Mouse (Mus musculus) hindbrain, embryonic 11.5 days (tissue): ENCODE data around the gene Unc45a. TPM values are rescaled to one million over a fixed set of nuclear protein-coding genes. Genes with fewer than 3 reads are reported as not detected.

Experiments used
- ATAC-seq: fragments of 200-750 bp; cut with Nextera tagmentation; 2 replicates; pipeline ENCODE4 v1.8.0; 2017; ENCODE audit warnings: mild to moderate bottlenecking, moderate TSS enrichment, moderate library complexity; ENCODE audit not compliant: low FRiP score
- DNase-seq: peaks from one replicate; pipeline ENCODE4 v3.0.0-alpha.2; 2015; ENCODE audit warnings: low spot score
- H3K27ac ChIP-seq: fragments of 300-500 bp; sonication (generic); 2 replicates; pipeline ENCODE4 v1.5.1; 2014; ENCODE audit warnings: mild to moderate bottlenecking, low read depth, low read length
- H3K27me3 ChIP-seq: fragments of 300-500 bp; sonication (generic); 2 replicates; pipeline ENCODE4 v1.6.1; 2014; ENCODE audit warnings: mild to moderate bottlenecking, low read length, moderate library complexity, mixed read lengths; ENCODE audit not compliant: control insufficient read depth, insufficient read depth
- H3K36me3 ChIP-seq: fragments of 300-500 bp; sonication (generic); 2 replicates; pipeline ENCODE4 v1.6.1; 2014; ENCODE audit warnings: mild to moderate bottlenecking, low read length, moderate library complexity, mixed read lengths; ENCODE audit not compliant: control insufficient read depth, insufficient read depth
- H3K4me1 ChIP-seq: fragments of 300-500 bp; sonication (generic); replicated peaks from 2 replicates; pipeline ENCODE4 v1.6.1; 2014; ENCODE audit warnings: low read length, mixed read lengths; ENCODE audit not compliant: control insufficient read depth, insufficient read depth
- H3K4me2 ChIP-seq: fragments of 300-500 bp; sonication (generic); replicated peaks from 2 replicates; pipeline ENCODE4 v1.6.1; 2014; ENCODE audit warnings: mild to moderate bottlenecking, low read depth, low read length
- H3K4me3 ChIP-seq: fragments of 300-500 bp; sonication (generic); 2 replicates; pipeline ENCODE4 v1.5.1; 2014; ENCODE audit warnings: low read depth, low read length
- H3K9ac ChIP-seq: fragments of 300-500 bp; sonication (generic); 2 replicates; pipeline ENCODE4 v1.6.1; 2014; ENCODE audit warnings: low read depth, low read length
- H3K9me3 ChIP-seq: fragments of 300-500 bp; sonication (generic); 2 replicates; pipeline ENCODE4 v1.6.1; 2016; ENCODE audit warnings: low read length; ENCODE audit not compliant: control insufficient read depth
- WGBS: fragments of 180-500 bp; shearing (Covaris S2); extraction: QIAGEN DNeasy Blood & Tissue Kit; methylation state at CpG from one replicate; pipeline ENCODE4 v1.1.7; 2014; 5-methylcytosine and 5-hydroxymethylcytosine counted together
- polyA plus RNA-seq: library from polyadenylated mRNA; unstranded; fragments of >200 nt; fragmentation: Nextera tagmentation; extraction: Ambion mirVana; gene quantifications from 2 replicates; pipeline ENCODE4 v1.2.1, GENCODE M21; 2014

Unc45a gene
- 23.4 and 30.4 TPM in 2 replicates for polyA plus RNA-seq

DNA sequence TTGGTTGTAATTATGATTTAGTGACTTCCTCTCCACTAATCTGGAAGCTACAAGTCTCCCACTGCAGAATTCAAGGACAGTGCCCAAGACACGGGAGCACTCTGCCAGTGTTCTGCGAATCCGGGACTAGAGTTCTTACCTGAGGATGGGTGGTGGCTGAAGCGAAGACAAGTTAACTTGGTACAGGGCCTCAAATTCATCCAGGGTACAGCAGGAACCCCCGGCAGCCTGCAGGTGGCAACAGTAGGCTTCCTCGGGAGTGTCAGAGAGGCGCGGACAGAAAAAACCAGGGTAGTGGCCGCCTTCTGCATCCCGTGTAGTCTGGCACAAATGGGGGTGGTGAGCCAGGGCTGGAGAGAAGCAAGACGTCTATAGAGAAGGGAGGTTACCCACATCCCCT, at the start of gene Unc45a:
TSS of gene Unc45a (minus strand) at position 213 of the 400 bp plus-strand sequence.
- Histone ChIP-seq H3K9ac (peak within 1 kb of the TSS; percentile 58), H3K27ac (peak within 1 kb of the TSS; percentile 74), H3K36me3 (no peaks in the 10 kb centered on the region), H3K4me3 (peak within 1 kb of the TSS; percentile 62), H3K9me3 (no peaks in the 10 kb centered on the region), H3K27me3 (no peaks in the 10 kb centered on the region), H3K4me1 (peaks cover 10% of the 10 kb centered on the region; the same call in 1 of the 2 replicates), H3K4me2 (peak within 1 kb of the TSS; percentile 84)
- 4% methylated on average over 11 of the region's 11 CpGs for WGBS
- DNase-seq (peak; percentile 78), ATAC-seq (peak; percentile 55)

DNA sequence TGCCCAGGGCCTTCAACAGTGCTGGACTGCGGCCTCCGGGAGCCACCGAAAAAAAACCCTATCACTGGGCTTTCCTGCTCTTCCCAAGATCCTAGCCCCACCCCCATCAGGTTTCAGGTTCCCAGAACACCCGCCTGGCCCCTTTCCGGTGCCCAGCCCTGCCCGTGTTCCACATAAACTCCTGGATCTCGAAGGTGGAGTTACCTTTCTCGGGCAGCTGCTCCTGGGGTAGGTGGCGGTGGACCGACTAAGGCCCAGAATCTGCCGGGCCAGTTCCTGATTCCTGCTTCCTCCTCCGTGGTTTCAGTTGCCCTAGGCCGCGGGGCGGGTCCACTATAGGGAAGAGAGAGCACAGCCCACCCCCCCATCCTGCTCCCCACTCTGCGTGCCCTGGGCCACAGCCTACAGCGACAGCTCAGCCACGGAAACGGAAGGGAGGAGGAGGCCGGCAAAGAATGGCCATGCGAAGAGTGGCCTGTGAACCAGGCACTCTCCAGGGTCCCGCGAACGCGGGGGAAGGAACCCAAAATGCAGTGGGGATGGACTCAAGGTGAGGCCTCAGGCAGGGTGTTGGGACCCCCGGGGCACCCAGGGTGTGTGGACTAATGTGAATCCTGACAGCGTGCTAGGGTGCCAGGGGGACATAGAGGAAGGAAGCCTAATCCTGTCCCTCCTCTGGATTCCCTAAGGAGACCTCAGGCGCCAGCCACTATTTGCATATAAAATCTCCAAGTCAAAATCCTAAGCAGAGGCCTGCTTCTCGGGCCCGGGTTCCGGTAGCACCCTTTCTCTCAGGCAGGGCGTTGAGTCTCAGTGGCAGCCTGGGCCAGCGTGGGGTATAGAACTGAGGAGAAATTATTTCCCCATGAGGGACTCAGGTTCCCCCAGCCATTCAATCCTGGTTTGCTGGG, 47.1 kb upstream of the Unc45a start, which contains the start of gene Fes:
TSS of gene Fes (minus strand) at position 314 of the 911 bp plus-strand sequence.
- Histone ChIP-seq H3K27ac (peak within 1 kb of the TSS; percentile 48; the same call in 1 of the 2 replicates), H3K4me1 (peaks cover 15% of the 10 kb centered on the region), H3K36me3 (no peaks in the 10 kb centered on the region), H3K4me3 (peak within 1 kb of the TSS; percentile 21), H3K4me2 (peak within 1 kb of the TSS; percentile 41), H3K27me3 (no peaks in the 10 kb centered on the region), H3K9ac (peak within 1 kb of the TSS; percentile 51), H3K9me3 (no peaks in the 10 kb centered on the region)
- WGBS = 8% methylated on average over 33 of the region's 33 CpGs
- peak; percentile 53; the same call in 1 of the 2 replicates for ATAC-seq
- DNase-seq = peak; percentile 67

DNA sequence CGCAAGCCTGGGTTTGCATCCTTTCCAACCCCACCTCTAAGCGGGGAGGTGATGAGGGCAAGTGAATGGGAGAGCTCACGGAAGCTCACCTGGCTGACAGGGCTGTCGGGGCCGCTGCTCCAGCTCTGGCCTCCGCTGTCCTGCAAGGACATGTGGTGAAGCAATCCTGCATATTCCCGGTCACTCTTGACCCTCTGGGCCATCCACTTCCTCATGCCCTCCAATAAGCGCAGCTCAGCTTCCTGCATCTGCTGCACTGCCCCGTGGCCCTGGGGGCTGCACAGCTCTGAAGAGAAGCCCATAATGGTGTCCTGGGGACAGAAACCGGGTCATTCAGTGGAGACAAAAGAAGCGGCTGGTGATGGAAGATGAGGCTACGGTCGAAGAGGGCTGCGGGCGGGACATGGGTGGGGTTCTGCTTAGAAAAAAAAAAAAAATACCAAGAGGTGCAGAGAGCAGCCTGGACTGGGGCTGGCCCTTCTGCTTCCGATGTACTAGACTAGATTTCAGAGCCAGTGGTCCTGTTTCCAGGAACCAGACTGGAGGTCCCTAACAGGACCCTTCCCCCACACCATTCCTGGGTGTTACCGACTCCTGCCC, 46.3 kb upstream of the Unc45a start:
- H3K9ac ChIP-seq = peak overlapping the region; percentile 51
- peaks cover 15% of the 10 kb centered on the region for H3K4me1 ChIP-seq
- DNase-seq (peak; percentile 47), ATAC-seq (no peak; the same call in 1 of the 2 replicates)
- no peaks in the 10 kb centered on the region for H3K36me3 ChIP-seq
- H3K9me3 ChIP-seq = no peaks in the 10 kb centered on the region
- H3K27ac ChIP-seq = peak overlapping the region; percentile 48; the same call in 1 of the 2 replicates
- H3K27me3 ChIP-seq = peaks cover 2% of the 10 kb centered on the region; the same call in 1 of the 2 replicates
- 20% methylated on average over 17 of the region's 17 CpGs for WGBS
- H3K4me2 ChIP-seq = peak overlapping the region; percentile 41
- peak overlapping the region; percentile 21 for H3K4me3 ChIP-seq

DNA sequence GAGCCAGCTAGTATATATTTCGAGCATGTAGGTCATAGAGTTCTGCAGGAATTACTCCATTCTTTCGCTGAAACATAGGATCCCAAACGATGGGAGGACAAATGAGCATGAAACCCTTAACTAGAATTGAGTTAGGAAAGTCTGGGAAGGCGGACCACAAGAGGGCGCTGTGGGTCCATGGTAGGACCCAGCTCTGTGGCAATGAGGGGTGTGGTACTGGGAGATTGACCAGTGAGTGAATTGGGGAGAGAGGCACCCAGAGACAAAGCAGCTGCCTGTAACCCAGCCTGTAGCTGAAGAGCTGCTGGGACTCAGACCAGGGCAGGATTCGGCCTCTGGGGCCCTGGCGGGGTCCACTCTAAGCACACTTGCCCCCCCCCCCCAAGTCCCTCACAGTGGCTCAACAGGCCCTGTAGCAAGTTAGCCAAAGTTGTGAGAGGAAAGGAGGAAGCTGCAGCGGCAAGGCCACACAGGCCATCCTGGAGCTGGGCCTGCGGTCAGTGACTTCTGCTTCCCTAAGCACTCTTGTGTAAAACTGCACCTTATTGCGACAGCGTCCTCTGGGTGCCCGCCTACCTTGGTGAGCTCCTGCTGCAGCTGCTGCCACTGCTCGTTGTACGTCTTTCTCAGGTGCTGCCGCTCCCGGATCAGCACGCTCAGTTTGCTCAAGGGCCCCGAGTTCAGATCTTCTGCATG, 45.6 kb upstream of the Unc45a start:
- peak overlapping the region; percentile 2; the same call in 1 of the 2 replicates for H3K4me3 ChIP-seq
- no peaks in the 10 kb centered on the region for H3K36me3 ChIP-seq

DNA sequence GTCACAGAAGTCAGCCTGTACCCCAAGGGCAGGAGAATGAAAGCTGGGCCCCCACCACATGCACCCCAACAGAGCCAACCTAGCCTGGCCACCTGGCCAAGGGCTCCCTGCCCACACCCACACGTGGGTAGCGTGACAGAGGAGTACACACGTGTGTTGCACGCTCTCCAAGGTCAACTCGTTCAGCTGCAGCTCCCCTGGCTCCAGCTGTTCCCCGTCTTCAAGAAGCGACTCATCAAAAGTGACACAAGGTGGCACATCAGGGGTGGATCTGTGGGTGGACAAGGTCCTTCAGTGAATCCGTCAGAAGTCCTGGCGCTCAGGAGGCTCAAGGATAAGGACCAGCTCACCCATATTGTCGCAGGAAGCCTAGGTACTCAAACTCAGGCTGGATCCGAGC, 42.1 kb upstream of the Unc45a start:
- H3K36me3 ChIP-seq = no peaks in the 10 kb centered on the region
- no peak overlapping the region for H3K4me3 ChIP-seq
- no peaks in the 10 kb centered on the region for H3K9me3 ChIP-seq
- no peak overlapping the region for H3K4me2 ChIP-seq
- H3K27me3 ChIP-seq = peaks cover 2% of the 10 kb centered on the region; the same call in 1 of the 2 replicates
- 74% methylated on average over 11 of the region's 11 CpGs for WGBS
- DNase-seq (no peak), ATAC-seq (no peak)
- no peak overlapping the region for H3K9ac ChIP-seq
- H3K27ac ChIP-seq = no peak overlapping the region
- H3K4me1 ChIP-seq = peaks cover 11% of the 10 kb centered on the region

More for the DNA sequence above, 45.6 kb upstream of the Unc45a start:
- Histone ChIP-seq H3K27me3 (peaks cover 2% of the 10 kb centered on the region; the same call in 1 of the 2 replicates), H3K9me3 (no peaks in the 10 kb centered on the region), H3K4me2 (peak overlapping the region; percentile 29), H3K27ac (no peak overlapping the region), H3K9ac (peak overlapping the region; percentile 39; the same call in 1 of the 2 replicates), H3K4me1 (peaks cover 15% of the 10 kb centered on the region)
- 33% methylated on average over 18 of the region's 18 CpGs for WGBS
- DNase-seq (peak; percentile 97), ATAC-seq (peak; percentile 63)

DNA sequence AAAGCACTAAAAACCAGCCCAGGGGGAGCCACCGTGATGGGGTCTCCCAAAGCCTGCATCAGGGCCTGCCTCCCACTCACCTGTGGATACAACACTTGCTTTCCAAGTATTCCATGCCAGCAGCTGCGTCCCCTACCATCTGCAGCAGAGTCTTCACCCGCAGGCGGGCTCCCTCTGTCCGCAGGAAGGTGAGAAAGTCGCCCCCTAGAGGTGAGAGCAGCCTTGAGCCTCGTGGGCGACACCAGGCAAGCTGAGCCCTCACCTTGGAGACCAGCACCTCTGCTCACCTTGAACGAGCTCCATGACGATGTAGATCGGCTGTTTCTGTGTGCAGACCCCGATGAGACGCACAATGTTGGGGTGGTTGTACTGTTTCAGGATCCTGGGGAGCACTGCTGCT, 38.7 kb upstream of the Unc45a start:
- WGBS = 58% methylated on average over 13 of the region's 13 CpGs
- Histone ChIP-seq H3K9ac (no peak overlapping the region), H3K9me3 (no peaks in the 10 kb centered on the region), H3K36me3 (no peaks in the 10 kb centered on the region), H3K4me3 (no peak overlapping the region), H3K27me3 (peaks cover 2% of the 10 kb centered on the region; the same call in 1 of the 2 replicates), H3K27ac (no peak overlapping the region), H3K4me2 (no peak overlapping the region), H3K4me1 (no peaks in the 10 kb centered on the region)
- DNase-seq (peak; percentile 45), ATAC-seq (no peak)

DNA sequence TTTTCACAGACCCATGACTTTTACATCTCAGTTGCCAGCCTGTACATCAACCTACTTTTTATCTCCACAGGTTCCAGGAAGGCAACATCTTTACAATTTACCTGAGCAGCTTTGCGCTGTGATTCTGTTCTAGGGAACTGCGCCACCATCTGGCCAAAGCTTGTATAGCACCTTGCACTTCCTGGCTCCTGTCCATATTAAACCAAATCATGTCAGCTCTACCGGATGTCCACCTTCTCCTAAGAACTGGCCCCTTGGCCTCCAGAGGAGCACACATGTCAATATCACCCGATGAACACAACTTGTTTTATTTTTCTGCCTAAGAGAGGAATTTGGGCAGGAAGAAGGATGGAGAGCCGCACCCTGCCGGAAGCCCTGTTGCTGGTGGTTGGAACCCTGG, 36.7 kb upstream of the Unc45a start:
- WGBS = 33% methylated on average over 6 of the region's 6 CpGs
- ATAC-seq (no peak), DNase-seq (peak; percentile 82)
- H3K9ac ChIP-seq = no peak overlapping the region
- no peak overlapping the region for H3K4me2 ChIP-seq
- no peak overlapping the region for H3K4me3 ChIP-seq
- no peaks in the 10 kb centered on the region for H3K27me3 ChIP-seq
- no peaks in the 10 kb centered on the region for H3K36me3 ChIP-seq
- H3K9me3 ChIP-seq = no peaks in the 10 kb centered on the region
- no peak overlapping the region for H3K27ac ChIP-seq
- H3K4me1 ChIP-seq = no peaks in the 10 kb centered on the region

DNA sequence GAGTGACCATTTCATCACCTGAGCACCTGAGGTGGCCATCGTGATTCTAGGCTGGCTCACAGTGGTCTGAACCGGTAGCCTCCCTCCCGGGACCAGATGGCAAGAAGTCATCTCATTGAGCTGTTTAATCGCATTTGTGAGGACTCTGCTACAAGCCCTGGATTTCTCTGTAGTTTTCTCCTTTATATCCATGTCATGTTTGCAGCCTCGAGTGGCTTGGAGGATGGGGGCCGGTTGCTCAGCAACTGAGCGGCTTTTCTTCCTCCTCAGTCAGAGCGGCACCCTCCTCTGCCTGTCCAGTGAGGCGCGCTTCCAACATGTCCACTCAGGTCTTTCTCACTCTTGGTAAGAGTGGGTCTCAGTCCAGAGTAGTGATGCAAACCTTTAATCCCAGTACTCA, 35.4 kb upstream of the Unc45a start:
- no peaks in the 10 kb centered on the region for H3K27me3 ChIP-seq
- no peaks in the 10 kb centered on the region for H3K9me3 ChIP-seq
- DNase-seq (no peak), ATAC-seq (no peak)
- H3K4me3 ChIP-seq = no peak overlapping the region
- 68% methylated on average over 10 of the region's 10 CpGs for WGBS
- no peaks in the 10 kb centered on the region for H3K36me3 ChIP-seq
- no peaks in the 10 kb centered on the region for H3K4me1 ChIP-seq
- H3K27ac ChIP-seq = no peak overlapping the region
- H3K9ac ChIP-seq = no peak overlapping the region
- no peak overlapping the region for H3K4me2 ChIP-seq
